10 mouse cellular contexts compared by ENCODE assay signal in genomic region chr12:70707629-70708289, GRCm38 (mm10).
DNase-seq lines count a peak whose midpoint lies in the region; ATAC-seq and TF ChIP-seq lines count a peak whose summit lies in the region.
"Had no signal": no experiment of that assay in that cellular context is flagged by ENCODE, and none has a peak within 500 bp of the region (broad histone marks: within the 10 kb centered on the region; RNA-seq: fewer than 3 reads in every experiment).

No protein-coding gene starts in this region.

- 13% methylated on average over 6 of the region's 6 CpGs for WGBS in liver, adult 2 months
- WGBS in stomach, embryonic 14.5 days, result 55% methylated on average over 6 of the region's 6 CpGs

- no peak overlapping the region; the same call in 1 of the 2 replicates for H3K27ac ChIP-seq in liver, adult 2 months (replicated peaks; ENCODE audit: insufficient read depth, low read depth, low read length)
- no peak overlapping the region; the same call in 1 of the 2 replicates for H3K27ac ChIP-seq in stomach, embryonic 14.5 days (ENCODE audit: low read length)
- no peak overlapping the region for H3K27ac ChIP-seq in left cerebral cortex, adult 2 months
- H3K27ac ChIP-seq: limb, embryonic 15.5 days had no signal

- peak; percentile 67; the same call in 1 of the 2 replicates for ATAC-seq in stomach, embryonic 14.5 days (ENCODE audit: insufficient number of reproducible peaks, insufficient read depth, low FRiP score, low read depth)

- H3K27me3 ChIP-seq in liver, adult 2 months (ENCODE audit: control insufficient read depth, insufficient read depth, low read length), result no peaks in the 10 kb centered on the region
- no peaks in the 10 kb centered on the region for H3K27me3 ChIP-seq in stomach, embryonic 14.5 days (ENCODE audit: control insufficient read depth, insufficient read depth, low read length)
- H3K27me3 ChIP-seq: limb, embryonic 15.5 days had no signal

- H3K36me3 ChIP-seq in liver, adult 2 months (ENCODE audit: control insufficient read depth, insufficient read depth, low read length), result no peaks in the 10 kb centered on the region
- H3K36me3 ChIP-seq in stomach, embryonic 14.5 days (ENCODE audit: control insufficient read depth, insufficient read depth, low read length), result no peaks in the 10 kb centered on the region
- H3K36me3 ChIP-seq: limb, embryonic 15.5 days had no signal

- no peak overlapping the region for H3K4me2 ChIP-seq in stomach, embryonic 14.5 days (replicated peaks; ENCODE audit: low read depth, low read length)
- H3K4me2 ChIP-seq: limb, embryonic 15.5 days had no signal

- TF ChIP-seq POLR2A in liver, adult 2 months (IDR thresholded peaks at IDR 0.05; ENCODE audit: extremely low read depth, insufficient read depth, low read length), result no peak

- no peaks in the 10 kb centered on the region for H3K79me2 ChIP-seq in liver, adult 2 months (ENCODE audit: control insufficient read depth, insufficient read depth, low read length)

- no peak for TF ChIP-seq CTCF in liver, adult 2 months (IDR thresholded peaks at IDR 0.05; ENCODE audit: low read depth, low read length)
- TF ChIP-seq CTCF in left cerebral cortex, adult 2 months (IDR thresholded peaks at IDR 0.05), result no peak

- intact Hi-C loops in left cerebral cortex, adult 2 months (cut with DNase I), result no loop called here

- no peak overlapping the region for H3K9ac ChIP-seq in liver, adult 2 months (ENCODE audit: low read depth, low read length)
- no peak overlapping the region for H3K9ac ChIP-seq in stomach, embryonic 14.5 days (replicated peaks; ENCODE audit: low read depth, low read length)
- H3K9ac ChIP-seq: limb, embryonic 15.5 days had no signal

- H3K4me3 ChIP-seq in liver, adult 2 months (ENCODE audit: insufficient read depth, low read depth, low read length), result no peak overlapping the region
- no peak overlapping the region for H3K4me3 ChIP-seq in stomach, embryonic 14.5 days (ENCODE audit: low read depth, low read length)
- H3K4me3 ChIP-seq in left cerebral cortex, adult 2 months, result no peak overlapping the region
- H3K4me3 ChIP-seq: limb, embryonic 15.5 days had no signal

- no peaks in the 10 kb centered on the region for H3K9me3 ChIP-seq in stomach, embryonic 14.5 days (ENCODE audit: control insufficient read depth, low read depth, low read length)
- H3K9me3 ChIP-seq: limb, embryonic 15.5 days had no signal

- H3K4me1 ChIP-seq in liver, adult 2 months (ENCODE audit: control insufficient read depth, insufficient read depth, low read length), result peaks cover 11% of the 10 kb centered on the region
- peaks cover 5% of the 10 kb centered on the region for H3K4me1 ChIP-seq in stomach, embryonic 14.5 days (ENCODE audit: control insufficient read depth, insufficient read depth, low read length)

- DNase-seq in kidney, adult 9 months, result peak; percentile 13
- DNase-seq in kidney, adult 8-10 months, result no peak
- peak; percentile 51 to 68 for DNase-seq in heart, adult 18-20 months
- DNase-seq in liver, adult 2 months (ENCODE audit: extremely low read depth, low read depth, low spot score), result peak; percentile 98
- DNase-seq in retina, embryonic 14.5 days (ENCODE audit: low spot score), result no peak
- DNase-seq in left cerebral cortex, adult 2 months (ENCODE audit: extremely low spot score in 1 of 2, low spot score in 2 of 2), result no peak
- DNase-seq in testis, postnatal 14 days (ENCODE audit: low spot score), result no peak
- DNase-seq: thymus, adult 18-20 months had no signal

Comparison
In these comparisons a context has a peak if more than half of its experiments do, and no peak if none do; other contexts are left out.
1. DNase-seq: peak in kidney, adult 9 months (single experiment), heart, adult 18-20 months (2 of 2) and liver, adult 2 months (single experiment); none in kidney, adult 8-10 months (0 of 2), retina, embryonic 14.5 days (single experiment), left cerebral cortex, adult 2 months (0 of 2) and testis, postnatal 14 days (single experiment).